Mouse (Mus musculus): ENCODE measurements at regions not wholly inside any gene's neighbourhood (a gene's known extent, or its start where the extent isn't known, plus 50 kb on each side); places are given as distances from the start of the nearest gene placed in this dataset.

DNA sequence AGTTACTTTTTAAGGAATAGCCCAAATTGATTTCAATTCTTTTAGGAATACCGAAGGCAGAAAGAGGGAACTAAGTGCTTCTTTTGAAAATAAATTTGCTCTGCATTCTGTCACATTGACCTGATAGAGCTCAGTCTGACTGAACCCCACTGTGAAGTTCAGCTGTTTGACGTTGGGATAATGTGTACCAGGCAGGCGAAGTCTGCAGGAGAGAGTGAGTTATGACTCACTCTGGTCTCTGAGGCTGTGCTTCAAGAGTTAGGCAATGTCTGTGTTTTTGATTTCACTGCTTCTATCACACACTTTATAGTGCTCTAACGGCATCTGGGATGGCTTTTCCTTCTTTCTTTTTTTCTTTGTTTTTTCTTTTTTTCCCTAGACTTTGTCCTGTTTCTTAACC, 283.5 kb downstream of the Naf1 start:
- intact Hi-C loops (cut with DNase I), result no loop called here
- DNase-seq (ENCODE audit: low spot score in 2 of 2), result no peak

DNA sequence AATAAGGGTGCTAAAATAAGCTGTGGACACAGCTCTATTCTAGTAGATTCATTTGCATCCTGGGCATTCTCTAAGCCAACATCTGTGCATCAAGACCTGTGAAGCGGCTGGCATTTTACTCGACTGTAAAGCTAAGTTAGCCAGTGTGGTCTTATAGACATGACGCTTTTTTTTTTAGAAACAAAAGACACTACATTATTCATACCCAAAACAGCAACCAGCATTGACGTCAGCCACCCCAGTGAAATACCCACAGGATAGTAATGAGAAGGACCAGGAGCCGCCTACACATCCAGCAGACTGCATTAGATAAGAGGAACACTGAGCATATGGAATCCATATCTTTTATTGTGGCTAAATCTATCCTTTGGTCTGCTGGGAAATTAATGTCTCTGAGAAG, 321.7 kb downstream of the Naf1 start:
- DNase-seq (ENCODE audit: low spot score in 2 of 2), result peak; percentile 62 to 97
- intact Hi-C loops (cut with DNase I), result loop anchor here (5.0 to 10.0 kb wide), 4 partner anchors 56 to 484 kb away; partner anchors contain the start of gene Npy1r

DNA sequence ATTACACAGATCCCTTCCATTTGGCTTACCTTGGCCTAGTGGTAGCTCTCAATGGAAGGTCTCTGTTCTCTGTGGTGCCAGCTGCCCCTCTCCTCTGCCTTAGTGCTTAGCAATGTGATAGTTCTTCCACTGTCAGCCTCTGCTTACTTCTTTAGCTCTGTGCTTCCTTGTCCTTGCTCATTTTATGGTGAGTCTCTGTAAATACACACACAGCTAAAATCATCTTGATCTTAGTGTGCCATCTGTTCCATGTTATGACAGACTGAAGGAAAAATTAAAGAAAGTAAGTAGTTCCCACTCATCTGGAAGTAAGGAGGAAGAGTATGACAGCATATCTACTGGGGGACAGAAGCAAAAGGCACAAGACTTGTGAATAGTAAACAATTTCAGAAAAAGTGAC, 324.4 kb upstream of the Nat3 start:
- intact Hi-C loops (cut with DNase I), result no loop called here
- DNase-seq (ENCODE audit: low spot score in 2 of 2), result peak in 1 of 2 experiments; percentile 54

DNA sequence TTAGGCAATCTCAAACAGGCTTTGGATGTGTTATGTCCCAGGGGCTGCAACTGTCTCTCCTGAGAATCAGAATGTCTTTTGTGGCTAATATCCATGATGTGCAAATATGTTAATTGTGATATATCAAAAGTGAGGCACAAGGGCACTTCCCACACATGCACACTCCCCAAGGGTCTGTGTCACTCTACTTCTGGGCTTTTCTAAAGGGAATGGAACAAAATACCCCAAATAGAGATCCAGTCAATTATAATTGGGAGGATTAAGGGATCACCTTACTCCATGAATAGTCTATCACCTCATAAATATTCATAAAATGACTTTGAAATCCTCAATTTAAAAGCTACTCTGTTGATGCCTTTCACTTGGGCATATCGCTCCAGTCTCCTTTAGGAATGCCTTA, 317.6 kb upstream of the Nat3 start:
- DNase-seq (ENCODE audit: low spot score in 2 of 2), result no peak
- intact Hi-C loops (cut with DNase I), result no loop called here

DNA sequence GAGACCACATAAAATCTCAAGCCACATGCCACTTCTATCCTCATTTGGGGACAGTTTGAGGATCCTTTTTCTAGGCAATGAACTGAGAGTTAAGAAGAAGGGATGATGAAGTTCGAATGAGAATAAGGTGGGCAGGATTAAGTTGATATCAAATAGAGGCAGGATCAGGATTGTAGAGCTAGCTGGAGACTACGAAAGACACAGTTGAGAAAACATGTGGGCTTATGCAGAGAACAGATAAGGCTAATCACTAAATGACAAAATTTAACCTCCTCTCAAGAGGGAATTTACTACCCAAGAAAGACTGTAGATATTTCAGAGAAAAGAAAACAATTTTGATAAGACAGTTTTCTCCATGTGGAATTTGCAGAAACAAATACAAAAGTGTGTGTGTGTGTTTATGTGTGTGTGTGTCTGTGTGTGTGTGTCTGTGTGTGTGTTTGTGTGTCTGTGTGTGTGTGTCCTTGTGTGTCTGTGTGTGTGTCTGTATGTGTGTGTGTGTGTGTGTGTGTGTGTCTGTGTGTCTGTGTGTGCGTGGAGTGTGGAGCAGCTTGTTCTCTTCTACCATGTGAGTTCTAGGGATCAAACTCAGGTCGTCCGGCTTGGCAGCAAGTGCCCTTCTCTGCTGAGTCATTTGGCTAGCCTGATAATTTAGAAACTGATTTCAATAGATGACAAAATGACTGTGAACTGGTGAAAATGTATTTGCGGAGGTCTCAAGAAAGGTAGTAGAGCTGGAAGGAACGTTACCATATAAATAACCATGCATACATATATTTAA, 291.5 kb upstream of the Nat3 start:
- intact Hi-C loops (cut with DNase I), result no loop called here
- no peak for DNase-seq (ENCODE audit: low spot score in 2 of 2)

DNA sequence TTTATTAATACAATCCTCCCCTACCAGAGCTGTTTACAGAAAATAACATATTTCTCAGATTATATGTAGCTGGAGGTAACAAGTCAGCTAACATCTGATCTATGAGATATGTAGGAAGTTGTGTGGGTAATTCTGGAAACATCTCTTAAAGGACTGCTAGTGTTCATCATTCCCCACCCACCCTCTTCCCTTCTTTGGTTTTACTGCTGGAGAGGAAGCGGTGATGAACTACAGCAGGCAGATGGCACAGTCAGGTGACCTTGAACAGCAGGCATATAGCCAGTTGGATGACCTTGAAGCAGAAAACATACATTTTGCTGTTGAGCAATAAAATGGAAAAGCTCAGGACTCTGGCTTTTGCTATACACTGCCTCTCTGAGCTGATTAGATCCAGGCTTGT, 284.7 kb upstream of the Nat3 start:
- DNase-seq (ENCODE audit: low spot score in 2 of 2), result peak; percentile 1 to 63
- intact Hi-C loops (cut with DNase I), result loop anchor here (5.0 kb wide), 1 partner anchor 57 kb away; no protein-coding TSS in a partner anchor

DNA sequence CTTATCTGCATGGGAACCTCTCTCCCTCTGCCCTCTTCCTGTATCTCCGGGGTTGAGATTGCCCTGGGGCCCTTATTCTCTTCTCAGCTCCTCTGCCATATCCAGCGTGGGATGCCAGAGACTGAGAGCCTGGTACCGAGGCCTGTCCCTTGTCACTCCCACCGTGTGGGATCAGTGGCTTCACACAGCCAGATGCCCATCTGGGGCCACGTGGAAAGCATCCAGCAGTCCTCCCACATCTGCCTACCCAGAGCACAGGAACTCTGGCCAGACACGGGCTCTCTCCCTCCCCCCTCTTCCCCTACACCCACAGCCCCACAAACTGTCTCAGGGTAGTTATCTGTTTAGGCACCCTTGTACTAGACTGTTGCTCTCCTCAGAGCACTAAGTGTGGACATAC, 244.9 kb upstream of the Nat3 start:
- DNase-seq (ENCODE audit: low spot score in 2 of 2), result no peak

DNA sequence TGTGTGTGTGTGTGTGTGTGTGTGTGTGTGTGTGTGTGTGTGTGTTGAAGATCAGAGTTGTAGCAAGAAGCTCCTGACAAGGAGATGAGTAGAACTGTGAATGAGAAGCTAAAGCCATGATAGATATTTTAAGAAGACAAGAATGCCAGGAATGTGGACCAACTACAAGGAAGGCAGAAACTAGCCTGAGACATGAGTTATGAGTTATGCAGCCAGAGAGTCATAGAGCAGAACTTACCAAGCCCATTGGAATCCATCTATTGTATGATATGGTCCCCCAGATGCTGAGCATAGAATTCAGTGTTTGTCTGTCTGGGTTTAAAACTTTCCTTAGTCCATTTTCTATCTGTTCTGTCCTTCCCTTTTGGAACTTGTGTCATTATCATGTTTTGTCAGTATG, 244.2 kb upstream of the Nat3 start:
- intact Hi-C loops (cut with DNase I), result no loop called here
- DNase-seq (ENCODE audit: low spot score in 2 of 2), result no peak

More for the DNA sequence above, 244.9 kb upstream of the Nat3 start:
- intact Hi-C loops (cut with DNase I), result no loop called here

DNA sequence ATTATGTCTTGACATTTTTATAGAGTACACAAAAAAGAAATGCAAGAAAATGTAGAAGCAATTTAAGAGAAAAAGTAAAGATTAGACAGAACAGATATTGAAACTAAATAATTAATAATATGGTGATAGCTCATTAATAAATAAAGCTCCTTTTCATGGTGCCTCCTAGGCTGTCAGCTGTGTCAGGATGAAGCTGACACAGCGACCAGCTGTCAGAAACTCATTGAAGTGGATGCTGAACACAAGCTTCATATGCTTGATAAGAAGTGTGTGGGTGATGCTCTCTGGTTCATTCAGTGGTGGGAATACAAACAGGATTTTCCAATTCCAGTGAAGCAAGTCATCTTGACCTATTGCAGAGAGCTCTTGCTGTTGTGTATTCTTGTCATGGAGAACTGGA, 213.2 kb upstream of the Nat3 start:
- no peak for DNase-seq (ENCODE audit: low spot score in 2 of 2)
- intact Hi-C loops (cut with DNase I), result no loop called here

DNA sequence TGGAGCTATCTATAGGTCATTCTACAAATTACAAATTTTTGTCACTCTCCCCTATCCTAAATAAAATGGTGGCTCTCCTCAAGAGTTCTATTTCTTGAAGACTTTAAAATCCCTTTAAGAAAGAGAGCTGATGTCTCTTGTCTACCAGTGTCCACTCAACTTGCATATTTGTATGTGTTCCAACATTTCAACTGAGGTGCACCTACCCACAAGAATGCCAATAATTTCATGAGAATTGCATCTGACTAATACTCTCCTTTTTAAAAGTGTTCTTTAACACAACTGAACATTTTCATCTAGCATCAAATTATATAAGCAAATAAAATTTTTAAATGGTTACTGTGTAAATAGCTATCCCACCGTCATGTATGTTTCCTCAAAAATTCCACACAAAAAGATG, 206.3 kb upstream of the Nat3 start:
- intact Hi-C loops (cut with DNase I), result no loop called here
- DNase-seq (ENCODE audit: low spot score in 2 of 2), result no peak

DNA sequence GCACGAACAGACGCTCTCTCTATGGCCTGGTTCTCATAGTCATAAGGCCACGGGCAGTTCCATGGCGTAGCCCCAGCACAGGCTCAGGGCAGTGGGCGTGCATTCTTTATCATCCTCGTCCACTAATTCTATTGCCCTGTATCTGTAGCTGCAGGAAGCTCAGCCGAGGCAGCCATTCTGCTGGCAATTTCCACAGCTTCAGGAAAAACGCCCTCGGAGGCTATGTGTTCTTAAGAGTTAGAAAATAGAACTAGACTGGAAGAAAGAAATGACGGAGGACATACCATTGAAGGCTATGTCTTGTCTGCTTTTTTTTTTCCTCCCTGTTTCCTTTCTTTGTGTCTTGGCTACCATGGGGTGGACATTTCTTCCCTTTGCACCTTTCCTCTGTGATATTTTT, 205.0 kb upstream of the Nat3 start:
- DNase-seq (ENCODE audit: low spot score in 2 of 2), result peak in 1 of 2 experiments; percentile 28

DNA sequence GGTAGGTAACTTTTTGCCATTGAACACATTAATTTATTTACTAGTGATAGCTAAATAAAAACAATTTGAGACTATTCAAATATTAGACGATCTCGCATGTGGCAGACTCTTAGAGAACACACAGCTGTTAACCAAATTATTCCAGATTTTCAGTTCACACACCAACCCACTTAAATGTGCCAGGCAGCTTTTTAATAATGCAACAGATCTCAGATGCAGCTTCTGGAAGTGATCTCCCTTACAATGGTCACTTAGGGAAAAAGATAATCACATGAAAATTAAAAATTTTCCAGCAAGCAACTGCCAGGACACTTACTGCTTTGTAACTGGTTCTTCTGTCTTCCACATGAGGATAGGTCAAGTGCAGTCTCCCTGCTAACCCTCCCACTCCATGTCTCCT, 203.1 kb upstream of the Nat3 start:
- intact Hi-C loops (cut with DNase I), result no loop called here
- no peak for DNase-seq (ENCODE audit: low spot score in 2 of 2)

More for the DNA sequence above, 205.0 kb upstream of the Nat3 start:
- intact Hi-C loops (cut with DNase I), result no loop called here

DNA sequence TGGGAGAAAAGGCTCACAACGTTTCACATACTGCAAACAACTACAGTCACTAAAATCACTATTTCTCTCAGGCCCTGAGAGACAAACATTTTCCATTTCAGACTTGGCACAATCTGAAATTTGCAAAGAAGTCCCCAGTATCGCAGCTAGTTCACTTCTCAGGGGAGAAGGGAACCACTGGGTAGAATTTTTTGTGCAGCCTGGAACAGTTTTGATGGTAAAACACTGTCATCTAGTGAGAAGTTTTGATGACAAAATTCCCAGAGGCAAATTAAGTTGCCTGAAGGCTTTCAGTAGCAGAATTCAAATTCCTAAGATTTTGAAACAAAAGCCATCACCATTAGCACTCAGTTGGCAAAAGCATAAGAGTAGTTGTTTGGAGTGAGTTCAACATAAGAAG, 195.2 kb upstream of the Nat3 start:
- intact Hi-C loops (cut with DNase I), result loop anchor here (5.0 kb wide), 1 partner anchor 631 kb away; the partner anchor contains the start of gene Npy1r
- DNase-seq (ENCODE audit: low spot score in 2 of 2), result peak in 1 of 2 experiments; percentile 28

DNA sequence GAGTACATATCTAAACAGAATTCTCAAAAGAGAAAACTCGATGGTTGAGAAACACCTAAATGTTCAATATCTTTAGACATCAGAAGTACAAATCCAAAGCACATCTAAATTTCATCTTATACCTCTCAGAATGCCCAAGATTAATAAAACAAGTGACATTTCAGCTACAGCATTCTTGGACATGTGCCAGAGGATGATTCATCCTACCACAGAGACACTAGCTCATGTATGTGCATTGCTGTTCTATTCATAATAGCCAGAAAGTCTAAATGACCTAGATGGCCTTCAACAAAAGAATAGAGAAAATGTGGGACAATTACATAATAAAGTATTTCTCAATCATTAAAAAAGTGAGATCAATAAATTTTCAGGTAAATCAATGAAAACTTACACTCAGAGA, 146.6 kb upstream of the Nat3 start:
- peak in 1 of 2 experiments; percentile 2 for DNase-seq (ENCODE audit: low spot score in 2 of 2)
- intact Hi-C loops (cut with DNase I), result no loop called here

DNA sequence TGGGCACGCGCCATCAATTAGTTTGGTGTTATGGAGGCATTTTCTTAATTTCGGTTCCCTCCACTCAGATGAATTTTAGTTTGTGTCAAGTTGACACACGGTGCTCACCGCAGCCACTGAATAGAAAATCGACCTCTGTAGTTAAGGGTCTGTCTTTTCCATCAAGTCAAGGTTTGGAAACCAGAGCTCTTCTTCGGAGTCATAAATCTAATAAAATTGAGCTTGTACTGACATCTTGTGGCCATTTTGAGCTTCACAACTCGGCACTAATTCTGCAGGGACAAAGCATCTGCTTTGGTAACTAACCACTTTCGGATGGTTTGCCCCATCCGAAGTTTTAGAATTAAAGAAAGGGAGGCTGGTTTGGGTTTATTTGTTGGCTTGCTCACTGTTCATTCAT, 117.7 kb upstream of the Nat3 start:
- intact Hi-C loops (cut with DNase I), result loop anchor here (2.0 kb wide), 2 partner anchors 909 to 955 kb away; no protein-coding TSS in a partner anchor
- DNase-seq (ENCODE audit: low spot score in 2 of 2), result peak; percentile 18 to 46

DNA sequence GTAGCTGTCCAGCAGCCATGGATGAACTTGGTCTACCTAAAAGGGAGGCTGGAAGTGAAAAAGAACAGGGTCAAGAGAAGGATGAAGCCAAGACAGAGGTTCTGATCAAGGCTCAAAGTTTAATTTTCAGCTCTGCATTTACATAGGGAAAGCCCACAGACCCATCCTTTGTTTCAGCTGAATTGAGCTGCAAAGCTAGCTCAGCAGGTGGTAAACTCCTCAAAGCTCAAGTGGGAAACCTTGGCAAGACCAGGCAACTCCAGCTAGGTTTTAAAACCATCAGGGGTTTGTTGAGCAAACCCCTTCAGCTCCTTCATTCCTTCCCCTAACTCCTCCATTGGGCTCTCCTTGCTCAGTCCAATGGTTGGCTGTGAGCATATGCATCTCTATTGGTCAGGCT, 108.8 kb upstream of the Nat3 start:
- intact Hi-C loops (cut with DNase I), result no loop called here
- DNase-seq (ENCODE audit: low spot score in 2 of 2), result no peak

DNA sequence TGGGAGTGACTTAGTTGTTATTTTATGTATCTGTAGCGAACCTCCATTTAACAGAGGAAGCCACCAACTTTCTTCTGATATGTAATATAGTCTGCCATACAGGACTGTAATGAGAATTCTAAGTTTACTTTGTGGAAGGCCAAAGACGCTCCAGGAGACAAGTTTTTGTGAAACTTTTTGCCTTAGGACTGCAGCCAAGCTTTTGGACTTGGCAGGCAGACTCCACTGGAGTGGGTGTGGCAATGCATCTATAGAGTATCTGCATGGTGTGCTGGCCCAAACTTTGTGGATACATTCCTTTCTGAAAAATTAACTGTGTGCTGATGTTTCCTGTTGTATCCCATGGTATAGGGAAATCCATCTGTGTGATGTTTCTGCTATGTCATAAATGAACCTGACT, 101.1 kb upstream of the Nat3 start:
- intact Hi-C loops (cut with DNase I), result no loop called here
- no peak for DNase-seq (ENCODE audit: low spot score in 2 of 2)

Measured in left cerebral cortex, postnatal 25 days (tissue).